Mouse (Mus musculus): ENCODE measurements at regions not wholly inside any gene's neighbourhood (a gene's known extent, or its start where the extent isn't known, plus 50 kb on each side); places are given as distances from the start of the nearest gene placed in this dataset.
A peak's percentile ranks its signal among the peaks of the same experiment; 100 is the strongest.

- ATAC-seq (ENCODE audit: insufficient number of reproducible peaks, insufficient read depth, low FRiP score, low TSS enrichment, low read depth): no peak
- WGBS: 70% methylated on average over 4 of the region's 4 CpGs
- H3K36me3 ChIP-seq: no peaks in the 10 kb centered on the region
- no peak overlapping the region for H3K9ac ChIP-seq
- H3K27ac ChIP-seq: no peak overlapping the region
- H3K27me3 ChIP-seq: no peaks in the 10 kb centered on the region
- no peak overlapping the region for H3K4me3 ChIP-seq
- peaks cover 14% of the 10 kb centered on the region for H3K4me1 ChIP-seq
- peaks cover 11% of the 10 kb centered on the region; the same call in 1 of the 2 replicates for H3K9me3 ChIP-seq
- H3K4me2 ChIP-seq: no peak overlapping the region
These were observed 141.1 kb downstream of the 2410131K14Rik start for GRCm38 (mm10) chr5:118386126-118386525.

GRCm38 (mm10) chr5:118388419-118388818, 143.4 kb downstream of the 2410131K14Rik start:
- Histone ChIP-seq H3K4me2 (no peak overlapping the region), H3K27me3 (no peaks in the 10 kb centered on the region), H3K4me3 (no peak overlapping the region), H3K9ac (no peak overlapping the region), H3K4me1 (peaks cover 6% of the 10 kb centered on the region), H3K27ac (no peak overlapping the region), H3K36me3 (no peaks in the 10 kb centered on the region), H3K9me3 (peaks cover 11% of the 10 kb centered on the region; the same call in 1 of the 2 replicates)
- WGBS: 73% methylated on average over 6 of the region's 6 CpGs
- ATAC-seq (ENCODE audit: insufficient number of reproducible peaks, insufficient read depth, low FRiP score, low TSS enrichment, low read depth): no peak

- 68% methylated on average over 7 of the region's 7 CpGs for WGBS
- no peak overlapping the region for H3K27ac ChIP-seq
These were observed 145.8 kb downstream of the 2410131K14Rik start for GRCm38 (mm10) chr5:118390691-118391373.

GRCm38 (mm10) chr5:118392932-118393487, 148.0 kb downstream of the 2410131K14Rik start:
- 80% methylated on average over 8 of the region's 8 CpGs for WGBS
- no peak overlapping the region for H3K9ac ChIP-seq
- peaks cover 18% of the 10 kb centered on the region for H3K27me3 ChIP-seq
- no peak for ATAC-seq (ENCODE audit: insufficient number of reproducible peaks, insufficient read depth, low FRiP score, low TSS enrichment, low read depth)
- no peaks in the 10 kb centered on the region for H3K36me3 ChIP-seq
- H3K4me3 ChIP-seq: no peak overlapping the region
- H3K4me2 ChIP-seq: no peak overlapping the region
- no peak overlapping the region for H3K27ac ChIP-seq
- peaks cover 10% of the 10 kb centered on the region for H3K4me1 ChIP-seq
- peaks cover 11% of the 10 kb centered on the region; the same call in 1 of the 2 replicates for H3K9me3 ChIP-seq

More at GRCm38 (mm10) chr5:118390691-118391373, 145.8 kb downstream of the 2410131K14Rik start:
- no peak for ATAC-seq (ENCODE audit: insufficient number of reproducible peaks, insufficient read depth, low FRiP score, low TSS enrichment, low read depth)
- Histone ChIP-seq H3K4me2 (no peak overlapping the region), H3K4me1 (peaks cover under 1% of the 10 kb centered on the region), H3K27me3 (no peaks in the 10 kb centered on the region), H3K4me3 (no peak overlapping the region), H3K9ac (no peak overlapping the region), H3K9me3 (peaks cover 11% of the 10 kb centered on the region; the same call in 1 of the 2 replicates), H3K36me3 (no peaks in the 10 kb centered on the region)

- ATAC-seq (ENCODE audit: insufficient number of reproducible peaks, insufficient read depth, low FRiP score, low TSS enrichment, low read depth): no peak
- Histone ChIP-seq H3K9me3 (peaks cover 11% of the 10 kb centered on the region; the same call in 1 of the 2 replicates), H3K36me3 (no peaks in the 10 kb centered on the region), H3K4me1 (peaks cover 14% of the 10 kb centered on the region), H3K4me3 (no peak overlapping the region), H3K9ac (no peak overlapping the region), H3K27me3 (peaks cover 18% of the 10 kb centered on the region), H3K4me2 (no peak overlapping the region), H3K27ac (no peak overlapping the region)
- 69% methylated on average over 5 of the region's 5 CpGs for WGBS
These were observed 149.0 kb downstream of the 2410131K14Rik start for GRCm38 (mm10) chr5:118394051-118394450.

- 0 out of 2 replicates have a peak, but pooled peaks have one; percentile 44 for ATAC-seq (ENCODE audit: insufficient number of reproducible peaks, insufficient read depth, low FRiP score, low TSS enrichment, low read depth)
These were observed 151.1 kb downstream of the 2410131K14Rik start for GRCm38 (mm10) chr5:118396004-118396725.

GRCm38 (mm10) chr5:118400926-118401325, 155.9 kb downstream of the 2410131K14Rik start:
- H3K4me1 ChIP-seq: peaks cover 15% of the 10 kb centered on the region
- H3K36me3 ChIP-seq: no peaks in the 10 kb centered on the region
- no peak overlapping the region for H3K4me2 ChIP-seq
- ATAC-seq (ENCODE audit: insufficient number of reproducible peaks, insufficient read depth, low FRiP score, low TSS enrichment, low read depth): no peak
- H3K9me3 ChIP-seq: peaks cover 6% of the 10 kb centered on the region; the same call in 1 of the 2 replicates
- H3K9ac ChIP-seq: no peak overlapping the region
- peaks cover 21% of the 10 kb centered on the region for H3K27me3 ChIP-seq
- H3K27ac ChIP-seq: no peak overlapping the region
- WGBS: 29% methylated on average over 10 of the region's 10 CpGs
- H3K4me3 ChIP-seq: no peak overlapping the region

More at GRCm38 (mm10) chr5:118396004-118396725, 151.1 kb downstream of the 2410131K14Rik start:
- no peak overlapping the region for H3K27ac ChIP-seq
- H3K9ac ChIP-seq: peak overlapping the region; percentile 12; the same call in 1 of the 2 replicates
- peaks cover 18% of the 10 kb centered on the region for H3K27me3 ChIP-seq
- 9% methylated on average over 28 of the region's 28 CpGs for WGBS
- H3K36me3 ChIP-seq: no peaks in the 10 kb centered on the region
- H3K4me3 ChIP-seq: peak overlapping the region; percentile 13
- peak overlapping the region; percentile 56 for H3K4me2 ChIP-seq
- H3K9me3 ChIP-seq: no peaks in the 10 kb centered on the region
- H3K4me1 ChIP-seq: peaks cover 16% of the 10 kb centered on the region

GRCm38 (mm10) chr5:118404398-118404797, 156.1 kb upstream of the Med13l start:
- WGBS: 75% methylated on average over 7 of the region's 7 CpGs
- Histone ChIP-seq H3K4me1 (peaks cover 7% of the 10 kb centered on the region; the same call in 1 of the 2 replicates), H3K27ac (no peak overlapping the region), H3K4me2 (no peak overlapping the region), H3K27me3 (0 out of 2 replicates have a peak, but pooled peaks cover 3% of the 10 kb centered on the region), H3K36me3 (no peaks in the 10 kb centered on the region), H3K9ac (no peak overlapping the region), H3K4me3 (no peak overlapping the region), H3K9me3 (peaks cover 9% of the 10 kb centered on the region; the same call in 1 of the 2 replicates)
- ATAC-seq (ENCODE audit: insufficient number of reproducible peaks, insufficient read depth, low FRiP score, low TSS enrichment, low read depth): no peak

- Histone ChIP-seq H3K9ac (no peak overlapping the region), H3K4me2 (no peak overlapping the region), H3K9me3 (peaks cover 9% of the 10 kb centered on the region; the same call in 1 of the 2 replicates), H3K27me3 (0 out of 2 replicates have a peak, but pooled peaks cover 3% of the 10 kb centered on the region), H3K36me3 (no peaks in the 10 kb centered on the region), H3K4me1 (peaks cover 7% of the 10 kb centered on the region; the same call in 1 of the 2 replicates), H3K4me3 (no peak overlapping the region), H3K27ac (no peak overlapping the region)
- 83% methylated on average over 3 of the region's 3 CpGs for WGBS
- ATAC-seq (ENCODE audit: insufficient number of reproducible peaks, insufficient read depth, low FRiP score, low TSS enrichment, low read depth): no peak
These were observed 155.1 kb upstream of the Med13l start for GRCm38 (mm10) chr5:118405421-118405820.

GRCm38 (mm10) chr5:118407451-118407850, 153.0 kb upstream of the Med13l start:
- H3K9ac ChIP-seq: no peak overlapping the region
- ATAC-seq (ENCODE audit: insufficient number of reproducible peaks, insufficient read depth, low FRiP score, low TSS enrichment, low read depth): no peak
- 0 out of 2 replicates have a peak, but pooled peaks cover 3% of the 10 kb centered on the region for H3K27me3 ChIP-seq
- H3K27ac ChIP-seq: no peak overlapping the region
- 0 out of 2 replicates have a peak, but pooled peaks cover 4% of the 10 kb centered on the region for H3K4me1 ChIP-seq
- no peak overlapping the region for H3K4me2 ChIP-seq
- no peak overlapping the region for H3K4me3 ChIP-seq
- 42% methylated on average over 11 of the region's 11 CpGs for WGBS
- H3K9me3 ChIP-seq: peaks cover 9% of the 10 kb centered on the region; the same call in 1 of the 2 replicates
- no peaks in the 10 kb centered on the region for H3K36me3 ChIP-seq

- Histone ChIP-seq H3K4me2 (no peak overlapping the region), H3K9ac (no peak overlapping the region), H3K36me3 (no peaks in the 10 kb centered on the region), H3K27me3 (no peaks in the 10 kb centered on the region), H3K27ac (no peak overlapping the region), H3K4me3 (no peak overlapping the region), H3K4me1 (0 out of 2 replicates have a peak, but pooled peaks cover 4% of the 10 kb centered on the region), H3K9me3 (peaks cover 9% of the 10 kb centered on the region; the same call in 1 of the 2 replicates)
- 65% methylated on average over 3 of the region's 3 CpGs for whole genome bisulfite sequencing
- no peak for ATAC-seq (ENCODE audit: insufficient number of reproducible peaks, insufficient read depth, low FRiP score, low TSS enrichment, low read depth)
These were observed 152.5 kb upstream of the Med13l start for GRCm38 (mm10) chr5:118407973-118408372.

Data from embryonic facial prominence, embryonic 13.5 days (tissue).